Comparison of ENCODE assay signal across 10 mouse cellular contexts in the genomic region with DNA sequence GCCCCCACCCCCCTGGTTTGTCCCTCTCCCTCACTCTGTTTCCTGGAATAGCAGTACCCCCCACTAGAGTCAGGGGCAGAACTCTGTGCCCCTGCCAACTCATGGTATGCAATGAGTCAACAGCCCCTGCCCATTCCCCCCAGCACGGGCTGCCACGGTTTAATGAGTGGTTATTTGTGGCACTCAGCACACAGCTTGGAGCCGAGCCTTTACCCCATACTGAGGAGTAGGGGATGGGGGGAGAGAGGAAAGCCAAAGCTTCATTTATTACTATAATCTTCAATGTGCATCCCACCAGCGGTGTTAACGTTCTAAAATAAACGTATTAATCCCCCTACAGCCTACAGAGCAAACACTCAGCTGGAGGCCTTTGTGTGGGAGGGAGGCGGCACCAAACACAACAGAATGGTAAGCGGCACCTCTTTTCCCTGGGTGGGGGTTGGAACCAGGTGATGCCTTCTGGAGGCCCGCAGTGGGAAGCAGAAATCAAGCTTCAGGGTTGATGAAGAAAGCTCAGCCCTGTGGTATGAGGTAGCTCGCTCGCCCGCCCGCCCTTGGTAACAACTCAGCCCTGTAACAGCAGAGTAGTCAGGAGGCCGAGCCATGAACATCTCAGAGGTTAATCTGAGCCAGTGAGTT. TPM values are rescaled to one million over a fixed set of nuclear protein-coding genes. Genes with fewer than 3 reads are reported as not detected.
DNase-seq lines count a peak whose midpoint lies in the region; ATAC-seq lines count a peak whose summit lies in the region.
"Had no signal": no experiment of that assay in that cellular context is flagged by ENCODE, and none has a peak within 500 bp of the region (broad histone marks: within the 10 kb centered on the region; RNA-seq: fewer than 3 reads in every experiment).

No protein-coding gene starts in this region.

- H3K27ac ChIP-seq in kidney, embryonic 16.5 days (ENCODE audit: low read length): peak overlapping the region; percentile 21; the same call in 1 of the 2 replicates
- peak overlapping the region; percentile 95 for H3K27ac ChIP-seq in heart, embryonic 13.5 days (replicated peaks)
- H3K27ac ChIP-seq in midbrain, embryonic 12.5 days (replicated peaks): peak overlapping the region; percentile 58

- peaks cover 21% of the 10 kb centered on the region for H3K4me1 ChIP-seq in kidney, embryonic 16.5 days (ENCODE audit: insufficient read depth, low read length)
- H3K4me1 ChIP-seq in heart, embryonic 13.5 days: peaks cover 82% of the 10 kb centered on the region
- peaks cover 38% of the 10 kb centered on the region for H3K4me1 ChIP-seq in midbrain, embryonic 12.5 days

- peaks cover 14% of the 10 kb centered on the region for H3K27me3 ChIP-seq in kidney, embryonic 16.5 days (ENCODE audit: insufficient read depth, low read length)
- H3K27me3 ChIP-seq in heart, embryonic 13.5 days (replicated peaks): peaks cover 22% of the 10 kb centered on the region
- H3K27me3 ChIP-seq in midbrain, embryonic 12.5 days: peaks cover 19% of the 10 kb centered on the region

- H3K4me3 ChIP-seq in kidney, embryonic 16.5 days (ENCODE audit: low read length): no peak overlapping the region
- H3K4me3 ChIP-seq in heart, embryonic 13.5 days: peak overlapping the region; percentile 2; the same call in 1 of the 2 replicates
- H3K4me3 ChIP-seq in midbrain, embryonic 12.5 days: no peak overlapping the region

- no peaks in the 10 kb centered on the region for H3K36me3 ChIP-seq in kidney, embryonic 16.5 days (ENCODE audit: insufficient read depth, low read length)
- no peaks in the 10 kb centered on the region for H3K36me3 ChIP-seq in heart, embryonic 13.5 days
- H3K36me3 ChIP-seq in midbrain, embryonic 12.5 days: no peaks in the 10 kb centered on the region
- H3K36me3 ChIP-seq: G1E had no signal

- H3K9me3 ChIP-seq in kidney, embryonic 16.5 days (ENCODE audit: low read length): no peaks in the 10 kb centered on the region
- H3K9me3 ChIP-seq in heart, embryonic 13.5 days: no peaks in the 10 kb centered on the region
- no peaks in the 10 kb centered on the region for H3K9me3 ChIP-seq in midbrain, embryonic 12.5 days
- H3K9me3 ChIP-seq: G1E had no signal

- H3K9ac ChIP-seq in kidney, embryonic 16.5 days (replicated peaks; ENCODE audit: low read length): no peak overlapping the region
- peak overlapping the region; percentile 58 for H3K9ac ChIP-seq in heart, embryonic 13.5 days
- no peak overlapping the region for H3K9ac ChIP-seq in midbrain, embryonic 12.5 days (replicated peaks)

- peak; percentile 13; the same call in 1 of the 2 replicates for ATAC-seq in kidney, embryonic 16.5 days (ENCODE audit: low FRiP score, low TSS enrichment)
- ATAC-seq in heart, embryonic 13.5 days (ENCODE audit: extremely low read depth, insufficient number of reproducible peaks, low FRiP score, low TSS enrichment): peak; percentile 61; the same call in 1 of the 2 replicates
- peak; percentile 31; the same call in 1 of the 2 replicates for ATAC-seq in midbrain, embryonic 12.5 days (ENCODE audit: low FRiP score, low read depth)

- WGBS in kidney, embryonic 16.5 days: 47% methylated on average over 14 of the region's 14 CpGs
- WGBS in heart, embryonic 13.5 days: 40% methylated on average over 14 of the region's 14 CpGs
- WGBS in midbrain, embryonic 12.5 days: 16% methylated on average over 14 of the region's 14 CpGs

- no peak overlapping the region; the same call in 1 of the 2 replicates for H3K4me2 ChIP-seq in kidney, embryonic 16.5 days (replicated peaks; ENCODE audit: low read depth, low read length)
- peak overlapping the region; percentile 55 for H3K4me2 ChIP-seq in heart, embryonic 13.5 days
- H3K4me2 ChIP-seq in midbrain, embryonic 12.5 days (replicated peaks): peak overlapping the region; percentile 22

- DNase-seq in kidney, postnatal 14 days: no peak
- peak; percentile 39 for DNase-seq in ZHBTc4 (ENCODE audit: low read depth, low spot score)
- no peak for DNase-seq in B cell, adult 2 months
- DNase-seq in thymus, postnatal 0 days (ENCODE audit: low spot score): no peak
- DNase-seq in urinary bladder, adult 18-20 months (ENCODE audit: low spot score in 2 of 2): no peak
- DNase-seq: kidney, adult 18-20 months had no signal

RNA-seq across cellular contexts. Expression of a gene that starts 6.5 kb away (rescaled TPM):
- 3.7 and 5.1 TPM in 2 replicates for polyA plus RNA-seq in kidney, embryonic 16.5 days (2015; fragmentation: Nextera tagmentation; extraction: Ambion mirVana)
- 38.3 and 39.3 TPM in 2 replicates for polyA plus RNA-seq in heart, embryonic 13.5 days (2015; fragmentation: Nextera tagmentation; extraction: Ambion mirVana)
- polyA plus RNA-seq in midbrain, embryonic 12.5 days (2016; fragmentation: Nextera tagmentation; extraction: Ambion mirVana): 20.4 and 20.8 TPM in 2 replicates
- polyA plus RNA-seq in thymus, postnatal 0 days (2015; fragmentation: Nextera tagmentation; extraction: Ambion mirVana): 2.3 and 2.7 TPM in 2 replicates
- polyA plus RNA-seq: G1E had no signal

RNA-seq across cellular contexts. Expression of a gene that starts 24.2 kb away (rescaled TPM):
- polyA plus RNA-seq in kidney, embryonic 16.5 days (2015; fragmentation: Nextera tagmentation; extraction: Ambion mirVana): 0.67 and 0.89 TPM in 2 replicates
- 0.25 and 0.36 TPM in 2 replicates for polyA plus RNA-seq in heart, embryonic 13.5 days (2015; fragmentation: Nextera tagmentation; extraction: Ambion mirVana)
- polyA plus RNA-seq in midbrain, embryonic 12.5 days (2016; fragmentation: Nextera tagmentation; extraction: Ambion mirVana): 0.11 and 0.47 TPM in 2 replicates
- 0.14 and 0.17 TPM in 2 replicates for polyA plus RNA-seq in thymus, postnatal 0 days (2015; fragmentation: Nextera tagmentation; extraction: Ambion mirVana)
- polyA plus RNA-seq: G1E had no signal

RNA-seq across cellular contexts. Expression of a gene that starts 32.7 kb away (rescaled TPM):
- polyA plus RNA-seq in kidney, embryonic 16.5 days (2015; fragmentation: Nextera tagmentation; extraction: Ambion mirVana): 40.6 and 44.1 TPM in 2 replicates
- polyA plus RNA-seq in heart, embryonic 13.5 days (2015; fragmentation: Nextera tagmentation; extraction: Ambion mirVana): 44.8 and 52.5 TPM in 2 replicates
- 28.5 and 33.4 TPM in 2 replicates for polyA plus RNA-seq in midbrain, embryonic 12.5 days (2016; fragmentation: Nextera tagmentation; extraction: Ambion mirVana)
- 23.7 and 25.8 TPM in 2 replicates for polyA plus RNA-seq in thymus, postnatal 0 days (2015; fragmentation: Nextera tagmentation; extraction: Ambion mirVana)

RNA-seq across cellular contexts. Expression of a gene that starts 35.3 kb away (rescaled TPM):
- polyA plus RNA-seq in kidney, embryonic 16.5 days (2015; fragmentation: Nextera tagmentation; extraction: Ambion mirVana): 22.4 and 32.2 TPM in 2 replicates
- 21.9 and 119 TPM in 2 replicates for polyA plus RNA-seq in heart, embryonic 13.5 days (2015; fragmentation: Nextera tagmentation; extraction: Ambion mirVana)
- polyA plus RNA-seq in midbrain, embryonic 12.5 days (2016; fragmentation: Nextera tagmentation; extraction: Ambion mirVana): 2.9 and 6.6 TPM in 2 replicates
- polyA plus RNA-seq in thymus, postnatal 0 days (2015; fragmentation: Nextera tagmentation; extraction: Ambion mirVana): 4.0 and 5.1 TPM in 2 replicates

RNA-seq across cellular contexts. Expression of a gene that starts 39.1 kb away (rescaled TPM):
- polyA plus RNA-seq in kidney, embryonic 16.5 days (2015; fragmentation: Nextera tagmentation; extraction: Ambion mirVana): 0.57 and 0.68 TPM in 2 replicates
- polyA plus RNA-seq in heart, embryonic 13.5 days (2015; fragmentation: Nextera tagmentation; extraction: Ambion mirVana): 0.33 and 0.36 TPM in 2 replicates
- 0.33 and 0.94 TPM in 2 replicates for polyA plus RNA-seq in midbrain, embryonic 12.5 days (2016; fragmentation: Nextera tagmentation; extraction: Ambion mirVana)
- 0.18 and 0.37 TPM in 2 replicates for polyA plus RNA-seq in thymus, postnatal 0 days (2015; fragmentation: Nextera tagmentation; extraction: Ambion mirVana)
- polyA plus RNA-seq: G1E had no signal

Comparison
In these comparisons a context has a peak if more than half of its experiments do, and no peak if none do; other contexts are left out.
1. H3K27ac ChIP-seq: peak in every context shown above with its lines; median percentile 95 in heart, embryonic 13.5 days; 58 in midbrain, embryonic 12.5 days; 21 in kidney, embryonic 16.5 days.